Mouse (Mus musculus) midbrain, postnatal 0 days (tissue): Measurements from ENCODE around the gene Ier3. TPM values are rescaled to one million over a fixed set of nuclear protein-coding genes. Genes with fewer than 3 reads are reported as not detected.

Experiments used
- ATAC-seq: fragments of 200-750 bp; cut with Nextera tagmentation; 2 replicates; pipeline ENCODE4 v1.8.0; 2017; ENCODE audit warnings: moderate number of reproducible peaks, mild to moderate bottlenecking, moderate TSS enrichment, moderate library complexity; ENCODE audit not compliant: low FRiP score
- DNase-seq: peaks from one replicate; pipeline ENCODE4 v3.0.0-alpha.2; 2015; ENCODE audit warnings: low spot score
- H3K27ac ChIP-seq: fragments of 300-500 bp; sonication (generic); 2 replicates; pipeline ENCODE4 v1.5.1; 2014; ENCODE audit warnings: low read depth, mild to moderate bottlenecking, low read length, mixed read lengths
- H3K27me3 ChIP-seq: fragments of 300-500 bp; sonication (generic); 2 replicates; pipeline ENCODE4 v1.6.1; 2014; ENCODE audit warnings: low read length, control low read depth, mixed read lengths; ENCODE audit not compliant: insufficient read depth
- H3K36me3 ChIP-seq: fragments of 300-500 bp; sonication (generic); 2 replicates; pipeline ENCODE4 v1.6.1; 2014; ENCODE audit warnings: low read length, control low read depth, mixed read lengths; ENCODE audit not compliant: insufficient read depth
- H3K4me1 ChIP-seq: fragments of 300-500 bp; sonication (generic); 2 replicates; pipeline ENCODE4 v1.6.1; 2014; ENCODE audit warnings: mild to moderate bottlenecking, control low read depth, antibody characterized with exemption, low read length, mixed read lengths; ENCODE audit not compliant: insufficient read depth
- H3K4me2 ChIP-seq: fragments of 300-500 bp; sonication (generic); 2 replicates; pipeline ENCODE4 v1.6.1; 2014; ENCODE audit warnings: low read depth, mild to moderate bottlenecking, low read length, mixed read lengths; ENCODE audit not compliant: poor library complexity, severe bottlenecking
- H3K4me3 ChIP-seq: fragments of 300-500 bp; sonication (generic); 2 replicates; pipeline ENCODE4 v1.5.1; 2014; ENCODE audit warnings: low read depth, mild to moderate bottlenecking, low read length, moderate library complexity
- H3K9ac ChIP-seq: fragments of 300-500 bp; sonication (generic); replicated peaks from 2 replicates; pipeline ENCODE4 v1.6.1; 2014; ENCODE audit warnings: mild to moderate bottlenecking, low read length, moderate library complexity, mixed read lengths; ENCODE audit not compliant: poor library complexity, severe bottlenecking
- H3K9me3 ChIP-seq: fragments of 300-500 bp; sonication (generic); 2 replicates; pipeline ENCODE4 v1.6.1; 2016; ENCODE audit warnings: low read length, control low read depth
- CTCF ChIP-seq: IDR thresholded peaks from 2 replicates; pipeline ENCODE4 v1.5.1; 2016; ENCODE audit warnings: antibody characterized with exemption, mild to moderate bottlenecking
- WGBS: fragments of 180-500 bp; shearing (Covaris S2); extraction: QIAGEN DNeasy Blood & Tissue Kit; methylation state at CpG from one replicate; pipeline ENCODE4 v1.1.7; 2014; 5-methylcytosine and 5-hydroxymethylcytosine counted together
- polyA plus RNA-seq: library from polyadenylated mRNA; unstranded; fragments of >200 nt; fragmentation: Nextera tagmentation; extraction: Ambion mirVana; gene quantifications from 2 replicates; pipeline ENCODE4 v1.2.1, GENCODE M21; 2015
- total RNA-seq: library from RNA; depleted of rRNA; stranded (reverse); fragments of >200 nt; gene quantifications from 2 replicates; pipeline ENCODE4 v1.2.3, GENCODE M21; 2014

The Ier3 gene
- total and polyA plus RNA-seq, 2 experiments from 2014 or later = 10.9 to 12.2 TPM

GRCm38 (mm10) chr17:35864832-35865353 lies 43.4 kb downstream of the Ier3 start:
- ATAC-seq = no peak
- H3K36me3 ChIP-seq = no peaks in the 10 kb centered on the region
- H3K9me3 ChIP-seq = no peaks in the 10 kb centered on the region
- H3K4me1 ChIP-seq = peaks cover 11% of the 10 kb centered on the region
- H3K27ac ChIP-seq = peak overlapping the region; percentile 89; the same call in 1 of the 2 replicates
- 22% methylated on average over 10 of the region's 10 CpGs for WGBS
- H3K9ac ChIP-seq = peak overlapping the region; percentile 83
- H3K4me2 ChIP-seq = peak overlapping the region; percentile 91
- H3K4me3 ChIP-seq = peak overlapping the region; percentile 76
- TF ChIP-seq CTCF = no peak
- no peak for DNase-seq
- no peaks in the 10 kb centered on the region for H3K27me3 ChIP-seq

- ATAC-seq (peak; percentile 57), DNase-seq (peak; percentile 84)
- Histone ChIP-seq H3K36me3 (no peaks in the 10 kb centered on the region), H3K9me3 (no peaks in the 10 kb centered on the region), H3K4me3 (peak within 1 kb of the TSS; percentile 76), H3K27me3 (no peaks in the 10 kb centered on the region), H3K27ac (peak within 1 kb of the TSS; percentile 89), H3K9ac (peak within 1 kb of the TSS; percentile 83), H3K4me1 (peaks cover 17% of the 10 kb centered on the region), H3K4me2 (peak within 1 kb of the TSS; percentile 91)
- no peak for TF ChIP-seq CTCF
- WGBS = under 1% methylated on average over 47 of the region's 48 CpGs
These were observed 44.2 kb downstream of the Ier3 start, which contains the start of gene Ppp1r18 for GRCm38 (mm10) chr17:35865481-35866280. Gene Ppp1r18 (plus strand): TSS chr17:35865593.

GRCm38 (mm10) chr17:35866281-35866831 lies 44.9 kb downstream of the Ier3 start:
- H3K9me3 ChIP-seq = no peaks in the 10 kb centered on the region
- DNase-seq = peak; percentile 52
- no peaks in the 10 kb centered on the region for H3K27me3 ChIP-seq
- H3K27ac ChIP-seq = peak overlapping the region; percentile 89
- H3K4me1 ChIP-seq = peaks cover 17% of the 10 kb centered on the region
- H3K4me3 ChIP-seq = peak overlapping the region; percentile 76
- no peak for TF ChIP-seq CTCF
- WGBS = under 1% methylated on average over 35 of the region's 38 CpGs
- ATAC-seq = peak; percentile 35; the same call in 1 of the 2 replicates
- peak overlapping the region; percentile 83 for H3K9ac ChIP-seq
- H3K36me3 ChIP-seq = no peaks in the 10 kb centered on the region
- peak overlapping the region; percentile 91 for H3K4me2 ChIP-seq

- no peaks in the 10 kb centered on the region for H3K36me3 ChIP-seq
- ATAC-seq = no peak
- peak overlapping the region; percentile 76 for H3K4me3 ChIP-seq
- H3K27me3 ChIP-seq = no peaks in the 10 kb centered on the region
- H3K4me1 ChIP-seq = peaks cover 20% of the 10 kb centered on the region
- 0 out of 2 replicates have a peak, but pooled peaks have one; percentile 23 for TF ChIP-seq CTCF
- no peak for DNase-seq
- H3K27ac ChIP-seq = peak overlapping the region; percentile 89
- H3K9me3 ChIP-seq = no peaks in the 10 kb centered on the region
- WGBS = 6% methylated on average over 26 of the region's 26 CpGs
- H3K9ac ChIP-seq = peak overlapping the region; percentile 83
- H3K4me2 ChIP-seq = peak overlapping the region; percentile 91
These were observed 45.7 kb downstream of the Ier3 start for GRCm38 (mm10) chr17:35866911-35867890.

GRCm38 (mm10) chr17:35868165-35868820 lies 46.8 kb downstream of the Ier3 start:
- no peak for ATAC-seq
- Histone ChIP-seq H3K4me2 (peak overlapping the region; percentile 91), H3K4me3 (peak overlapping the region; percentile 76), H3K27ac (peak overlapping the region; percentile 89), H3K9me3 (no peaks in the 10 kb centered on the region), H3K36me3 (no peaks in the 10 kb centered on the region), H3K4me1 (peaks cover 24% of the 10 kb centered on the region), H3K9ac (peak overlapping the region; percentile 69), H3K27me3 (no peaks in the 10 kb centered on the region)
- TF ChIP-seq CTCF = no peak
- no peak for DNase-seq
- WGBS = 25% methylated on average over 17 of the region's 17 CpGs
